Mouse (Mus musculus) limb, embryonic 14.5 days (tissue): ENCODE measurements around the gene Ntn1. TPM values are rescaled to one million over a fixed set of nuclear protein-coding genes. Genes with fewer than 3 reads are reported as not detected.

Experiments
- ATAC-seq: fragments of 200-750 bp; cut with Nextera tagmentation; 2 replicates; pipeline ENCODE4 v1.8.0; 2017; ENCODE audit warnings: low read depth, moderate number of reproducible peaks, moderate TSS enrichment; ENCODE audit not compliant: low FRiP score
- DNase-seq: peaks from one replicate; pipeline ENCODE4 v3.0.0-alpha.2; 2015; ENCODE audit warnings: low spot score
- H3K27ac ChIP-seq: fragments of 300-500 bp; sonication (generic); replicated peaks from 2 replicates; pipeline ENCODE4 v1.5.1; 2014; ENCODE audit warnings: low read depth, mild to moderate bottlenecking, low read length, moderate library complexity, mixed read lengths
- H3K27me3 ChIP-seq: fragments of 300-500 bp; sonication (generic); 2 replicates; pipeline ENCODE4 v1.6.1; 2014; ENCODE audit warnings: low read length, mixed read lengths; ENCODE audit not compliant: control insufficient read depth, insufficient read depth
- H3K36me3 ChIP-seq: fragments of 300-500 bp; sonication (generic); 2 replicates; pipeline ENCODE4 v1.6.1; 2014; ENCODE audit warnings: mild to moderate bottlenecking, low read length, moderate library complexity, mixed read lengths; ENCODE audit not compliant: control insufficient read depth, insufficient read depth
- H3K4me1 ChIP-seq: fragments of 300-500 bp; sonication (generic); 2 replicates; pipeline ENCODE4 v1.6.1; 2014; ENCODE audit warnings: antibody characterized with exemption, low read length, mixed read lengths; ENCODE audit not compliant: control insufficient read depth, insufficient read depth
- H3K4me2 ChIP-seq: fragments of 300-500 bp; sonication (generic); replicated peaks from 2 replicates; pipeline ENCODE4 v1.6.1; 2014; ENCODE audit warnings: low read depth, mild to moderate bottlenecking, low read length, moderate library complexity; ENCODE audit not compliant: severe bottlenecking
- H3K4me3 ChIP-seq: fragments of 300-500 bp; sonication (generic); replicated peaks from 2 replicates; pipeline ENCODE4 v1.5.1; 2014; ENCODE audit warnings: low read length
- H3K9ac ChIP-seq: fragments of 300-500 bp; sonication (generic); 2 replicates; pipeline ENCODE4 v1.6.1; 2014; ENCODE audit warnings: mild to moderate bottlenecking, low read depth, low read length, moderate library complexity; ENCODE audit not compliant: severe bottlenecking
- H3K9me3 ChIP-seq: fragments of 300-500 bp; sonication (generic); 2 replicates; pipeline ENCODE4 v1.6.1; 2016; ENCODE audit warnings: low read length; ENCODE audit not compliant: control insufficient read depth
- POLR2A ChIP-seq: fragments of 200-500 bp; IDR thresholded peaks from 2 replicates; pipeline ENCODE4 v1.8.0; 2012; ENCODE audit warnings: inconsistent platforms, mild to moderate bottlenecking, moderate library complexity, borderline replicate concordance; ENCODE audit not compliant: insufficient read depth, insufficient read length; ENCODE audit errors: extremely low read depth
- WGBS: fragments of 180-500 bp; shearing (Covaris S2); extraction: QIAGEN DNeasy Blood & Tissue Kit; methylation state at CpG from one replicate; pipeline ENCODE4 v1.1.7; 2014; 5-methylcytosine and 5-hydroxymethylcytosine counted together
- polyA plus RNA-seq, 2 experiments: library from polyadenylated mRNA; depleted of rRNA in 1 of 2; stranded (reverse) in 1 of 2; unstranded in 1 of 2; fragments of >200 nt; fragmentation: Nextera tagmentation in 1 of 2; extraction: Ambion mirVana in 1 of 2; gene quantifications; 2 replicates each; pipeline versions ENCODE4 v1.2.1 to v1.2.3; 2012 to 2014

Ntn1 gene
- polyA plus RNA-seq, 2 experiments, result 4.7 to 18.5 TPM

DNA sequence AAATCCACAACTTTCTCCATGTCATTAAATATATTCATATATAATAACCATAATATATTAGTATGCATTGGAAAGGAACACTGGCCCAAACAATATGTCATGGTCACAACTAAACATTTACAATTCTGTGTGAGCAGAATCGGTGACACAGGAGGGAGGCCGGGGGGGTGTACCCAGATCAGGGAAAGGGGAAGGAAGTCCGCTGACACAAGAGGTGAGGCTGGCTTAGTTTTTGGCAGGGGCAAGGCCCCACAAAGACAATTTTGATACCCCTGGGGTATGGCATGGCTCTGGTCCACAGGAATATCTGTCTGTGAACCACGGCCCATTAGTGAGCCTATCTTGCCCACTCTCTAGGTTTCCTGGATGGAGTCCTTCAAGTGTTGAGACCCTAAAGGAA lies 191.1 kb downstream of the Ntn1 start:
- Histone ChIP-seq H3K9me3 (no peaks in the 10 kb centered on the region), H3K27me3 (no peaks in the 10 kb centered on the region), H3K27ac (no peak overlapping the region), H3K9ac (no peak overlapping the region), H3K4me2 (no peak overlapping the region), H3K4me1 (peaks cover 39% of the 10 kb centered on the region), H3K4me3 (no peak overlapping the region), H3K36me3 (no peaks in the 10 kb centered on the region)
- ATAC-seq, result no peak
- 96% methylated on average over 4 of the region's 4 CpGs for WGBS
- TF ChIP-seq POLR2A, result no peak
- DNase-seq, result no peak

DNA sequence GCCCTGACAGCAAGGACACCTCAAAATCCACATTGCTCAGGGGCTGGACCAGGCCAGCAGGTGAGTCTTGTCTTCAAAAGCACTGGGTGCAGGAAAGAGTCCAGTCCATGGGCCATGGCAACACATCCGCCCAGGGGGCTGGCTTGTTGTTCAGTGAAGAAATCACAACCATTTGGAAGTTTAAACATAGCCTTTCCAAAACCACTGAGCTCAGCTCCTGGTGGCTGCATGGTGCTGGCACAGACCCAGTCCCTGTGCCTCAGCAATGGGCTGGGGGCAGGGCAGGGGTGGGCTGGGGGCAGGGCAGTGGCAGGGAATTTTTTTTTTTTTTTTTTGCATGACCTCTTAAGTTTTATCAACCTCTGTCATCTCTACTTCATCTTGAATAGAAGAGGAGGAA lies 192.0 kb downstream of the Ntn1 start:
- Histone ChIP-seq H3K27ac (no peak overlapping the region), H3K9me3 (no peaks in the 10 kb centered on the region), H3K36me3 (no peaks in the 10 kb centered on the region), H3K4me3 (no peak overlapping the region), H3K4me2 (no peak overlapping the region), H3K9ac (no peak overlapping the region), H3K27me3 (no peaks in the 10 kb centered on the region), H3K4me1 (peaks cover 36% of the 10 kb centered on the region)
- TF ChIP-seq POLR2A, result no peak
- no peak for DNase-seq
- ATAC-seq, result no peak
- 89% methylated on average over 1 of the region's 1 CpGs for WGBS

DNA sequence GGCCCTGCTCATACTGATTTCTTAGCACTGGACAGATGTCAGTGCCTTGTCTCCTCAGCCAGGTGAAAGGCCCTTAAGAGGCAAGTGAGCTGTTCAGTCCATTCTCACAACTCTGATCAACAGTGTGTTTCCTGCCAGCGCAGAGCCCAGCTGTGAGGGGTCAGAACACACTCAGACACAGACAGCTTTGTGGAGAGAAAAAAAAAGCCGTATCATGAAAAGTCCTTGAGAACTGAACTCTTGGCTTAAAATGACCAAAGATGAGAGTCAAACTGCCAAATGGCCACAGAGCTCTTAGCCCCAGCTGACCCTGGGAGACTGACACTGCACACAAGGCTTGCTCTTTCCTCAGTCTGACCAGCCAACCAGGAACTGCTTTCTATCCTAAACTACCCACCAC lies 192.6 kb downstream of the Ntn1 start:
- H3K27me3 ChIP-seq, result no peaks in the 10 kb centered on the region
- H3K27ac ChIP-seq, result no peak overlapping the region
- ATAC-seq (no peak), DNase-seq (no peak)
- no peaks in the 10 kb centered on the region for H3K36me3 ChIP-seq
- peaks cover 39% of the 10 kb centered on the region for H3K4me1 ChIP-seq
- no peaks in the 10 kb centered on the region for H3K9me3 ChIP-seq
- no peak overlapping the region for H3K4me3 ChIP-seq
- H3K4me2 ChIP-seq, result no peak overlapping the region
- no peak for TF ChIP-seq POLR2A
- H3K9ac ChIP-seq, result no peak overlapping the region
- WGBS, result 84% methylated on average over 2 of the region's 2 CpGs

DNA sequence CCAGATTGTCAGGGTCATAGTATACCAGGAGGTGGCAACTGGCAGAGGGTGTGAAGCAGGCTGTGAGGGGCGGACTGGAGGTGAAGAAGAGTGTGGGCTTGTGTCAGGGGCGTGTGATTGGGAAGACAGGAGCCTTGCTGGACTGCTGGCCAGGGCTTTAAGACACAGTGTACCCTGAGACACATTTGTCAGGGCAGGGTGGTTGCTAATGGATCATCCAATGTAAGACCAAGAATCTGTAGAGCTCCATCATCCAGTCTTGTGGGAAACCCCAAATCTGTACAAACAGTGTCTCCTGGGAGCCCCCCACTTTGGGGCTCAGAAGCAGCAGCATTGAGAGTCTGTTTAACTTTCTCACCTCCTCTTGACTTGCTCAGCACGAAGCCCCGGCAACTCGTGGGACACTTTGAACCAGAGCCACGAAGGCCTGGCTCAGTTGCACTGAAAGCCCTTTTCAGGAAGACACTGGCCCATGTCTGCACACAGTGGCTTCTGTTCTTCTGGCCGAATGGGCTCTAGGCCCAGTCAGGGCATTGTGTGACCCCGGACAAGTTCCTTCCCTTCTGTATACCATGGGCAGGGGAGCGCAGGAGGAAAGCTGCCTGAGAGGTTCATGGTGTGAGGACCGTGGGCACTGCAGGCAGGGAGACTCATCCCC lies 194.9 kb downstream of the Ntn1 start:
- no peak overlapping the region for H3K27ac ChIP-seq
- 86% methylated on average over 10 of the region's 10 CpGs for WGBS

DNA sequence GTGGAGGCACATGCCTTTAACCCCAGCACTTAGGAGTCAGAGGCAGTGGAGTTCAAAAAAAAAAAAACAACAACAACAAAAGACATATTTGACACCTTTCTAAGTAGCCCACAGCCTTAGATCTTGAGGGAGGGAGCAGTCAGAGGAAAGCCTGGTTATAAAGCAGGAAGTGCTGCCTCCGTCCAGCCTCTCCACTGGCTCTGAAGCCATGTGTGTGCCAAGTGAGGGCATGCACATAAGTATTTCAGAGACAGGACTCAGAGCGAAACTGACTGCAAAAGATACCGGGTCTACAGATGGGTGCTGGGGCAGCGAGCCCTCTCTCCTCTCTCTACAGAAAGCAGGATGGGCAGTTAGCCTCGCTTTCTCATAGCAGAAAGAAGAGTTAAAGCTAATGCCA lies 196.2 kb downstream of the Ntn1 start:
- no peaks in the 10 kb centered on the region for H3K9me3 ChIP-seq
- H3K27ac ChIP-seq, result no peak overlapping the region
- H3K27me3 ChIP-seq, result no peaks in the 10 kb centered on the region
- no peak overlapping the region for H3K9ac ChIP-seq
- DNase-seq (no peak), ATAC-seq (no peak)
- TF ChIP-seq POLR2A, result no peak
- H3K4me2 ChIP-seq, result no peak overlapping the region
- H3K36me3 ChIP-seq, result no peaks in the 10 kb centered on the region
- H3K4me3 ChIP-seq, result no peak overlapping the region
- whole genome bisulfite sequencing, result 84% methylated on average over 5 of the region's 5 CpGs
- H3K4me1 ChIP-seq, result peaks cover 32% of the 10 kb centered on the region

More for the DNA sequence above, 194.9 kb downstream of the Ntn1 start:
- DNase-seq (no peak), ATAC-seq (no peak)
- H3K9me3 ChIP-seq, result no peaks in the 10 kb centered on the region
- no peaks in the 10 kb centered on the region for H3K36me3 ChIP-seq
- H3K9ac ChIP-seq, result no peak overlapping the region
- no peak overlapping the region for H3K4me2 ChIP-seq
- H3K27me3 ChIP-seq, result no peaks in the 10 kb centered on the region
- H3K4me3 ChIP-seq, result no peak overlapping the region
- TF ChIP-seq POLR2A, result no peak
- H3K4me1 ChIP-seq, result peaks cover 25% of the 10 kb centered on the region

DNA sequence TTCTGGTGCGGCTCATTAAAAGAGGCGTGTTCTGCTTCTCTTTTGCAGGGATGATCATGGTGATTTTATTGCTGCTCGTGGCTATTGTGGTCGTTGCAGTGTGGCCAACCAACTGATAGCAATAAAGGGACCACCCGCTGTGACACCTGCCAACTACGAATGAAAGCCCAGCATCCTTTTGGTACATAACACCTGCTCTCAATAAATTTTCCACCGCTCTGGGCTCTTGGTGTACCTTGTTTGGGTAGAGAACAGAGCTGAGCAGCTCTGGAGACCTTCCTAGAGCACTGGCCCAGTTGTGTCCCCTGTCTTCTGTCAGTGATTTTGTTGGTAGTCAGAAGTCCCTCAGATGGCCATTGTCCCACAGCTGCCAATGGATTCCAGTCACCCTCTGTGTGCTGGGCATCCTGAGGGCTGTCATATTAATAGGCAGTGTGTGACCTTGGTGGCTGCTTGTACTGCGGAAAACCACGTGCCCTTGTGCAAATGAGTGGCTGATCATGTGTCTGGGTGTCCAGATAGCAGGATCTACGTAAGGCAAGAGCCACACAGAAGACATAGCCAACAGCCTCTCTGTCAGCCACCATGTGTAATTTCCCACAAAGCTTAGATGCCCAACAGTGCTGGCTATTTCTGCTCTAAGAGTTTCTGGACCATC lies 196.8 kb downstream of the Ntn1 start:
- DNase-seq (no peak), ATAC-seq (no peak)
- 38% methylated on average over 10 of the region's 10 CpGs for WGBS
- H3K27ac ChIP-seq, result no peak overlapping the region
- no peak for TF ChIP-seq POLR2A
- H3K9me3 ChIP-seq, result no peaks in the 10 kb centered on the region
- H3K4me2 ChIP-seq, result no peak overlapping the region
- H3K36me3 ChIP-seq, result no peaks in the 10 kb centered on the region
- no peak overlapping the region for H3K4me3 ChIP-seq
- H3K9ac ChIP-seq, result no peak overlapping the region
- peaks cover 28% of the 10 kb centered on the region for H3K4me1 ChIP-seq
- H3K27me3 ChIP-seq, result no peaks in the 10 kb centered on the region
